Mouse (Mus musculus) stomach, embryonic 14.5 days (tissue): Measurements from ENCODE around the gene Pdcd7. TPM values are rescaled to one million over a fixed set of nuclear protein-coding genes. Genes with fewer than 3 reads are reported as not detected.

Experiments
- polyA plus RNA-seq: library from polyadenylated mRNA; unstranded; fragments of >200 nt; fragmentation: Nextera tagmentation; extraction: Ambion mirVana; gene quantifications from 2 replicates; pipeline ENCODE4 v1.2.1, GENCODE M21; 2014

Pdcd7 gene
- polyA plus RNA-seq, 1 experiment from 2014 or later = 10.5 TPM

Other genes starting within 250 kb of the Pdcd7 start
- 42.4 and 43.3 TPM in 2 replicates for gene Igdcc4, start 244.6 kb upstream of the Pdcd7 start, polyA plus RNA-seq
- 2.0 and 2.7 TPM in 2 replicates for gene Igdcc3, start 204.9 kb upstream of the Pdcd7 start, polyA plus RNA-seq
- gene Parp16, start 150.8 kb upstream of the Pdcd7 start, polyA plus RNA-seq = 6.0 and 6.4 TPM in 2 replicates
- gene Cilp, start 80.9 kb upstream of the Pdcd7 start, polyA plus RNA-seq = 0.78 and 1.0 TPM in 2 replicates
- gene Clpx, start 51.8 kb upstream of the Pdcd7 start, polyA plus RNA-seq = 50.7 and 56.7 TPM in 2 replicates
- gene Ubap1l, start 14.9 kb downstream of the Pdcd7 start, polyA plus RNA-seq = 0.77 and 0.81 TPM in 2 replicates
- 0.38 and 0.43 TPM in 2 replicates for gene Kbtbd13, start 45.5 kb downstream of the Pdcd7 start, polyA plus RNA-seq
- gene Rasl12, start 52.4 kb downstream of the Pdcd7 start, polyA plus RNA-seq = 5.2 and 7.0 TPM in 2 replicates
- not detected in 2 replicates for gene Slc51b, start 76.9 kb downstream of the Pdcd7 start, polyA plus RNA-seq
- gene Mtfmt, start 89.7 kb downstream of the Pdcd7 start, polyA plus RNA-seq = 19.0 and 24.1 TPM in 2 replicates
- gene Spg21, start 114.8 kb downstream of the Pdcd7 start, polyA plus RNA-seq = 94.8 and 96.4 TPM in 2 replicates
- gene Ankdd1a, start 174.1 kb downstream of the Pdcd7 start, polyA plus RNA-seq = not detected in 2 replicates
- 17.2 and 21.2 TPM in 2 replicates for gene Plekho2, start 233.9 kb downstream of the Pdcd7 start, polyA plus RNA-seq
- gene Pif1, start 241.1 kb downstream of the Pdcd7 start, polyA plus RNA-seq = 9.9 and 11.0 TPM in 2 replicates